Mouse (Mus musculus) lung, postnatal 10 days (tissue): ENCODE results near the gene Slco1a6.

Experiments
- DNase-seq: peaks from one replicate; pipeline ENCODE4 v3.0.0; 2021

The Slco1a6 gene

DNA sequence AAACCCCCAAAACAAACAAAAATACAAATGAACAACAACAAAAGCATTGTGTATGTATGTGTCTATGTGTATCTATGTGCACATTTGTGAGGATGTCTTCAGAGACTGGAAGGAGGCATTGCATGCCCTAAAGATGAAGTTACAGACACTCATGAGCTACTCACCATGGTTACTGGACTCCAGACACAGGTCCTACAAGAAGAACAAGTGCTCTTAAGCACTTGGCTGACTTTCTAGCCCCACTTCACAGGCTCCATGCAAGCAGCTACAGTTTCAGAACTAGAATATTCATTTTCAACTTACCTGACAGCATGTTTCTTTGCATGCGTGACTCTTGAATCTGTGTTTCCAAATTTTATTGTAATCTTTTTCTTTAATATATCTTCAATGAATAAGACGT lies 172.6 kb downstream of the Slco1a6 start:
- peak; percentile 4 for DNase-seq
